Mouse (Mus musculus) cerebellum, postnatal 36 days (tissue): ENCODE data around the gene Ptpre.

Experiments
- DNase-seq, 2 experiments: peaks; one replicate each; pipeline ENCODE4 v3.0.0; 2021 to 2022; ENCODE audit warnings: mixed read lengths in 2 of 2

Gene Ptpre

GRCm38 (mm10) chr7:135578715-135579325 lies 41.5 kb downstream of the Ptpre start:
- no peak for DNase-seq

GRCm38 (mm10) chr7:135580306-135581091 lies 43.2 kb downstream of the Ptpre start:
- no peak for DNase-seq

- no peak for DNase-seq
These were observed 43.8 kb downstream of the Ptpre start for GRCm38 (mm10) chr7:135581128-135581527.

GRCm38 (mm10) chr7:135585125-135585687 lies 47.9 kb downstream of the Ptpre start:
- no peak for DNase-seq

- no peak for DNase-seq
These were observed 49.1 kb downstream of the Ptpre start for GRCm38 (mm10) chr7:135586402-135586801.

- peak; percentile 68 to 72 for DNase-seq
These were observed 50.7 kb downstream of the Ptpre start for GRCm38 (mm10) chr7:135587821-135588575.

- no peak for DNase-seq
These were observed 51.5 kb downstream of the Ptpre start for GRCm38 (mm10) chr7:135588620-135589309.

GRCm38 (mm10) chr7:135591461-135591860 lies 54.2 kb downstream of the Ptpre start:
- DNase-seq, result no peak

GRCm38 (mm10) chr7:135593286-135593685 lies 56.0 kb downstream of the Ptpre start:
- no peak for DNase-seq

GRCm38 (mm10) chr7:135593825-135594224 lies 56.5 kb downstream of the Ptpre start:
- DNase-seq, result no peak

GRCm38 (mm10) chr7:135594676-135595075 lies 57.4 kb downstream of the Ptpre start:
- no peak for DNase-seq

GRCm38 (mm10) chr7:135595640-135596174 lies 58.4 kb downstream of the Ptpre start:
- no peak for DNase-seq

GRCm38 (mm10) chr7:135597006-135597405 lies 59.7 kb downstream of the Ptpre start:
- peak in 1 of 2 experiments; percentile 15 for DNase-seq

- no peak for DNase-seq
These were observed 60.5 kb downstream of the Ptpre start for GRCm38 (mm10) chr7:135597604-135598289.

- no peak for DNase-seq
These were observed 61.1 kb downstream of the Ptpre start for GRCm38 (mm10) chr7:135598303-135598855.

- no peak for DNase-seq
These were observed 62.8 kb downstream of the Ptpre start for GRCm38 (mm10) chr7:135600076-135600475.

GRCm38 (mm10) chr7:135601607-135602006 lies 64.3 kb downstream of the Ptpre start:
- no peak for DNase-seq

GRCm38 (mm10) chr7:135602265-135602664 lies 65.0 kb downstream of the Ptpre start:
- no peak for DNase-seq

GRCm38 (mm10) chr7:135602881-135603523 lies 65.7 kb downstream of the Ptpre start:
- DNase-seq, result no peak

- no peak for DNase-seq
These were observed 67.9 kb downstream of the Ptpre start for GRCm38 (mm10) chr7:135605002-135605803.
